Mouse (Mus musculus): ENCODE data around the gene Bpifc. TPM values are rescaled to one million over a fixed set of nuclear protein-coding genes. Genes with fewer than 3 reads are reported as not detected.

Bpifc gene
- polyA plus RNA-seq, 1 experiment from 2014 or later = 0.22 TPM

DNA sequence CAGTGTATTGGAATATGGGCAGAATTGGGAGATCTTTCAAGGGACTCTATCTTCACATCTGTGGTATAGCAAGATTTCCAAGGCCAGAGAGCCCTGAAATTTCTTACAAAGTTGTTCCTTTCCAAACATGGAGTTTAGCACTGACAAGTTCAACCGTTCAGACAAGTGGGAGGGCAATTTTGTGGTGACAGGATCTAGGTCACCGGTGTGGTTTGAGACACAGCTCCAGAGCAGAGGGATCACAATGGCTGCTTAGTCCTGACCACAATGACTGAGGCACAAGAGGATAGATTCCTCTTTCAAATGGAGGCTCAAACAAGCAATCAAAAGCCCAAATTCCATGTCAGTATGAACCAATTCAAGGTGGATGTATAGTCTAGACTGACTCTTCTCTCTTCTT is 523 bp downstream of the Bpifc start:
- H3K9ac ChIP-seq = no peak overlapping the region
- WGBS = 71% methylated on average over 2 of the region's 2 CpGs
- no peaks in the 10 kb centered on the region for H3K4me1 ChIP-seq
- H3K36me3 ChIP-seq = no peaks in the 10 kb centered on the region
- no peak overlapping the region for H3K4me3 ChIP-seq
- H3K4me2 ChIP-seq = no peak overlapping the region
- no peaks in the 10 kb centered on the region for H3K27me3 ChIP-seq
- ATAC-seq (ENCODE audit: borderline replicate concordance, extremely low read depth, low FRiP score, low TSS enrichment) = no peak
- no peaks in the 10 kb centered on the region for H3K9me3 ChIP-seq
- no peak overlapping the region for H3K27ac ChIP-seq

DNA sequence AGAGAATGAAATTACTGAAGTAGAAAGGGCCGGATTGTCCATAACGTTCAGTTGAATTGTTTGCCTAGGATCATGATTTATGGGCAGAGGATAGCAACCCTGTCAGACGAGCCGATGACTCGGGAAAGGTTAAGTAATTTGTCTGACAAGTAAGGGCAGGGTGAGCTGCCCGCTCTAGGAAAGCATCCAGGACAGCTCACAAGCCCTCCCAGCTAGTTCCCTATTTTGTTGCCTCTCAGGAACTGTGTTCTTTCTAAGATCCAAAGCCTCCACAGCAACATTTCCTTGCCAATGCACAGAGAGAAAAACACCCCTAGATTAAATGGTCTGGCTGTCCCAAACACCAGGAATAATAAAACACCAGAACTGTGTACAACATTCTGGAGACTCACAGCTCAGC is 1.1 kb downstream of the Bpifc start:
- Histone ChIP-seq H3K4me2 (no peak overlapping the region), H3K4me3 (no peak overlapping the region), H3K27ac (no peak overlapping the region), H3K36me3 (no peaks in the 10 kb centered on the region), H3K9ac (no peak overlapping the region), H3K4me1 (no peaks in the 10 kb centered on the region), H3K27me3 (no peaks in the 10 kb centered on the region), H3K9me3 (no peaks in the 10 kb centered on the region)
- 9% methylated on average over 6 of the region's 6 CpGs for WGBS
- ATAC-seq (ENCODE audit: borderline replicate concordance, extremely low read depth, low FRiP score, low TSS enrichment) = no peak

DNA sequence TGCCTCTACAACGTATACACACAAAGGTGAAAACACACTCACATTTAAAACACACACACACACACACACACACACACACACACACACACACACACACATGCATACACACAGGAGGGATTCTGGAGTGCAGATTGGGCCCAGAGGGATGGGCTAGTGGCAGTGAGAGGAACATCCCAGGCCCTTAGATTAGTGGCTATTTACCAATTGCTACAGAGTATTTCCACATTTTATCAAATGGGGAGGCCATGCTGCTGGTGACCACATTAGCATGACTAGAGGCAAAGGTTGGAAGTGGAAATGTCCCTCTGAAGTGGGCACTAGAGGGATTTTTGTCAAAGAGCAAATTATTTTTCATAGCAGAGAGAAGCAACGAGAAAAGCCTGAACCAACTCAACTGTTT is 2.0 kb downstream of the Bpifc start:
- H3K27ac ChIP-seq = no peak overlapping the region
- WGBS = 78% methylated on average over 2 of the region's 2 CpGs
- no peak overlapping the region for H3K4me2 ChIP-seq
- no peak overlapping the region for H3K4me3 ChIP-seq
- no peaks in the 10 kb centered on the region for H3K27me3 ChIP-seq
- H3K36me3 ChIP-seq = no peaks in the 10 kb centered on the region
- no peak for ATAC-seq (ENCODE audit: borderline replicate concordance, extremely low read depth, low FRiP score, low TSS enrichment)
- H3K4me1 ChIP-seq = no peaks in the 10 kb centered on the region
- H3K9ac ChIP-seq = no peak overlapping the region
- no peaks in the 10 kb centered on the region for H3K9me3 ChIP-seq

- H3K27me3 ChIP-seq = no peaks in the 10 kb centered on the region
- no peaks in the 10 kb centered on the region for H3K4me1 ChIP-seq
- H3K9ac ChIP-seq = no peak overlapping the region
- WGBS = 74% methylated on average over 5 of the region's 5 CpGs
- no peaks in the 10 kb centered on the region for H3K9me3 ChIP-seq
- no peak for ATAC-seq (ENCODE audit: borderline replicate concordance, extremely low read depth, low FRiP score, low TSS enrichment)
- no peaks in the 10 kb centered on the region for H3K36me3 ChIP-seq
- no peak overlapping the region for H3K27ac ChIP-seq
- no peak overlapping the region for H3K4me2 ChIP-seq
- no peak overlapping the region for H3K4me3 ChIP-seq
Observed at GRCm38 (mm10) chr10:86006455-86006854, 5.2 kb downstream of the Bpifc start.

GRCm38 (mm10) chr10:86000447-86000846 is 11.2 kb downstream of the Bpifc start:
- Histone ChIP-seq H3K4me1 (peaks cover 4% of the 10 kb centered on the region; the same call in 1 of the 2 replicates), H3K36me3 (no peaks in the 10 kb centered on the region), H3K27ac (no peak overlapping the region), H3K9ac (no peak overlapping the region), H3K4me2 (no peak overlapping the region), H3K27me3 (no peaks in the 10 kb centered on the region), H3K4me3 (no peak overlapping the region), H3K9me3 (no peaks in the 10 kb centered on the region)
- 90% methylated on average over 4 of the region's 4 CpGs for WGBS
- ATAC-seq (ENCODE audit: borderline replicate concordance, extremely low read depth, low FRiP score, low TSS enrichment) = no peak

GRCm38 (mm10) chr10:85994543-85995104 is 17.1 kb downstream of the Bpifc start:
- no peak overlapping the region for H3K4me3 ChIP-seq
- no peaks in the 10 kb centered on the region for H3K27me3 ChIP-seq
- peaks cover 4% of the 10 kb centered on the region; the same call in 1 of the 2 replicates for H3K4me1 ChIP-seq
- no peaks in the 10 kb centered on the region for H3K36me3 ChIP-seq
- no peak overlapping the region for H3K4me2 ChIP-seq
- H3K9me3 ChIP-seq = no peaks in the 10 kb centered on the region
- WGBS = 47% methylated on average over 5 of the region's 5 CpGs
- H3K9ac ChIP-seq = no peak overlapping the region
- no peak for ATAC-seq (ENCODE audit: borderline replicate concordance, extremely low read depth, low FRiP score, low TSS enrichment)
- no peak overlapping the region for H3K27ac ChIP-seq

DNA sequence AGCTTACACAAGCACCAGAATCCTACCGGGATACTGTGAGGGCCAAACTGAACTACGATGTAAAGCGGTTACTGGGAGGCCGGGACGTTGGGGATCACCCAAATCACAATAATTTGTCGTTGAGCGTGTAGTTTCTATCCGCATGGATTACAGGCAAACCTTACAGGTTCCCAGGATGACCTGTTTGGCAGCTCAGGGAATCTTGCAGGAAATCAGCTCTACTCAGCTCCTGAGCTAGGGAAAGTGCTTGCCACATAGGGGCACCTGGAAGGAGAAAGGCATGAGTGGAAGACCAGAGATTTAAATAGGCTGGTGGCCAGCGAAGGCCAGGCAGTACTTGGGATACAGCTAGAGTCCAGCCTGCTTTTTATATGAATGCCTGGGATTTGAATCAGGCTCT is 17.9 kb downstream of the Bpifc start:
- no peaks in the 10 kb centered on the region for H3K36me3 ChIP-seq
- H3K9ac ChIP-seq = no peak overlapping the region
- 83% methylated on average over 9 of the region's 9 CpGs for WGBS
- peaks cover 4% of the 10 kb centered on the region; the same call in 1 of the 2 replicates for H3K4me1 ChIP-seq
- no peak overlapping the region for H3K4me2 ChIP-seq
- no peak overlapping the region for H3K27ac ChIP-seq
- no peak for ATAC-seq (ENCODE audit: borderline replicate concordance, extremely low read depth, low FRiP score, low TSS enrichment)
- H3K27me3 ChIP-seq = no peaks in the 10 kb centered on the region
- H3K9me3 ChIP-seq = no peaks in the 10 kb centered on the region
- no peak overlapping the region for H3K4me3 ChIP-seq

- WGBS = 68% methylated on average over 4 of the region's 4 CpGs
- H3K4me1 ChIP-seq = peaks cover 4% of the 10 kb centered on the region; the same call in 1 of the 2 replicates
- H3K9ac ChIP-seq = no peak overlapping the region
Observed at GRCm38 (mm10) chr10:85992412-85992811, 19.3 kb downstream of the Bpifc start.

GRCm38 (mm10) chr10:85989412-85990115 is 22.1 kb downstream of the Bpifc start:
- Histone ChIP-seq H3K4me1 (no peaks in the 10 kb centered on the region), H3K4me3 (no peak overlapping the region), H3K36me3 (no peaks in the 10 kb centered on the region), H3K27me3 (no peaks in the 10 kb centered on the region), H3K9me3 (no peaks in the 10 kb centered on the region), H3K27ac (no peak overlapping the region), H3K9ac (no peak overlapping the region), H3K4me2 (no peak overlapping the region)
- ATAC-seq (ENCODE audit: borderline replicate concordance, extremely low read depth, low FRiP score, low TSS enrichment) = no peak
- 67% methylated on average over 6 of the region's 6 CpGs for WGBS

More at GRCm38 (mm10) chr10:85992412-85992811, 19.3 kb downstream of the Bpifc start:
- no peak overlapping the region for H3K4me2 ChIP-seq
- no peaks in the 10 kb centered on the region for H3K9me3 ChIP-seq
- no peak overlapping the region for H3K4me3 ChIP-seq
- H3K27me3 ChIP-seq = no peaks in the 10 kb centered on the region
- H3K36me3 ChIP-seq = no peaks in the 10 kb centered on the region
- no peak for ATAC-seq (ENCODE audit: borderline replicate concordance, extremely low read depth, low FRiP score, low TSS enrichment)
- no peak overlapping the region for H3K27ac ChIP-seq

GRCm38 (mm10) chr10:85972915-85973314 is 38.8 kb downstream of the Bpifc start:
- Histone ChIP-seq H3K4me3 (no peak overlapping the region), H3K9me3 (no peaks in the 10 kb centered on the region), H3K27me3 (no peaks in the 10 kb centered on the region), H3K27ac (no peak overlapping the region), H3K9ac (no peak overlapping the region), H3K4me2 (no peak overlapping the region), H3K4me1 (no peaks in the 10 kb centered on the region), H3K36me3 (no peaks in the 10 kb centered on the region)
- ATAC-seq (ENCODE audit: borderline replicate concordance, extremely low read depth, low FRiP score, low TSS enrichment) = no peak
- 57% methylated on average over 4 of the region's 4 CpGs for WGBS

- Histone ChIP-seq H3K4me1 (no peaks in the 10 kb centered on the region), H3K36me3 (no peaks in the 10 kb centered on the region), H3K4me2 (no peak overlapping the region), H3K9me3 (no peaks in the 10 kb centered on the region), H3K27ac (no peak overlapping the region), H3K4me3 (no peak overlapping the region), H3K27me3 (no peaks in the 10 kb centered on the region; the same call in 1 of the 2 replicates), H3K9ac (no peak overlapping the region)
- ATAC-seq (ENCODE audit: borderline replicate concordance, extremely low read depth, low FRiP score, low TSS enrichment) = no peak
- 82% methylated on average over 9 of the region's 9 CpGs for WGBS
Observed at GRCm38 (mm10) chr10:85971826-85972225, 39.9 kb downstream of the Bpifc start.

DNA sequence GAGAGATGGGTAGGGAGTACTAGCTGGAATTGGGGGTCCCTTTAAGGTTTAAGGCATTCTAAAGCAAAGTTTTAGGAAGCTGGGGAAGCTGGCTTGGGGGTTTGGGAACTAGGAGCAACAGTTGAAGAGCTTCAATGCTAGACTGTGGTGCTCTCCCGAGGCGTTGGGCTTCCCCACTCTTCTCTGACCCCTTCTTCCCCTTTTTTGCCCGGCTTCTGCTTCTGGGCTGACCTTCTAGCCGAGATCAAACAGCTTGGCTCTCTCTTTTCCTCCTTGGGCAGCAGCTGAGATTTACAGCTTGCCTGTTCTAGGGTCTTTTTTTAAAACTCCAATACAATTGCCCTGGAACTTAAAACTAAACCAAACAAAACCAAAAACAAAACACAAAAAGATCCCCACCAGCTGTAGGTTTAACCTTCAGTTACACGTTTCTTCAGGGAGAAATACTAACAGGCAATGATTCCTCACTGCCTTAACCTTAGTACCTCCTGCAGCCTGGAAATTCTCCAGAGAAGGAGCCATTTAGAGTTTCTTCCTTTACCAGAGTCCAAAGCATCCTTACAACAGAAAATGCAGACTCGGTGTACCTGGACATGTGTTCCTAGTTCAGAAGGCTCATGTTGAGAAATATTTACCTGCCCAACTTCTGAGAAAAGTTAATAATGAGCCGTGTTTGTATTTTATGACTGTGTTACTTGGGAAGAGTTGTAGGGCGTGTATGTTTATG is 41.6 kb downstream of the Bpifc start:
- ATAC-seq (ENCODE audit: borderline replicate concordance, extremely low read depth, low FRiP score, low TSS enrichment) = no peak
- no peak overlapping the region for H3K27ac ChIP-seq
- no peaks in the 10 kb centered on the region for H3K4me1 ChIP-seq
- H3K27me3 ChIP-seq = no peaks in the 10 kb centered on the region; the same call in 1 of the 2 replicates
- WGBS = 45% methylated on average over 8 of the region's 8 CpGs
- H3K4me3 ChIP-seq = no peak overlapping the region
- H3K9ac ChIP-seq = no peak overlapping the region
- H3K9me3 ChIP-seq = no peaks in the 10 kb centered on the region
- no peak overlapping the region for H3K4me2 ChIP-seq
- no peaks in the 10 kb centered on the region for H3K36me3 ChIP-seq
